Mouse (Mus musculus) thymus, adult 2 months (tissue): ENCODE measurements around the gene Fras1. TPM values are rescaled to one million over a fixed set of nuclear protein-coding genes. Genes with fewer than 3 reads are reported as not detected.
A peak's percentile ranks its signal among the peaks of the same experiment; 100 is the strongest.

Experiments used
- DNase-seq: peaks from one replicate; pipeline ENCODE4 v3.0.0; 2021
- H3K27ac ChIP-seq: fragments of 200-500 bp; 2 replicates; pipeline ENCODE4 v1.5.1; 2012; ENCODE audit warnings: low read length, control low read depth; ENCODE audit not compliant: control insufficient read depth, insufficient read depth
- H3K27me3 ChIP-seq: fragments of 200-500 bp; 2 replicates; pipeline ENCODE4 v1.6.1; 2012; ENCODE audit warnings: mild to moderate bottlenecking, low read length, moderate library complexity, mixed read lengths; ENCODE audit not compliant: control insufficient read depth, insufficient read depth
- H3K36me3 ChIP-seq: fragments of 200-500 bp; 2 replicates; pipeline ENCODE4 v1.6.1; 2012; ENCODE audit warnings: mild to moderate bottlenecking, low read length, moderate library complexity; ENCODE audit not compliant: control insufficient read depth, insufficient read depth
- H3K4me1 ChIP-seq: fragments of 200-500 bp; replicated peaks from 2 replicates; pipeline ENCODE4 v1.6.1; 2012; ENCODE audit warnings: low read length; ENCODE audit not compliant: control insufficient read depth, insufficient read depth
- H3K4me3 ChIP-seq: fragments of 200-500 bp; 2 replicates; pipeline ENCODE4 v1.5.1; 2012; ENCODE audit warnings: mild to moderate bottlenecking, low read length, control low read depth, moderate library complexity; ENCODE audit not compliant: control insufficient read depth, insufficient read depth
- CTCF ChIP-seq: fragments of 200-500 bp; IDR thresholded peaks from 2 replicates; pipeline ENCODE4 v1.5.1; 2012; ENCODE audit warnings: mild to moderate bottlenecking, control low read depth, low read length, moderate library complexity, borderline replicate concordance; ENCODE audit not compliant: control insufficient read depth, poor library complexity, insufficient read depth; ENCODE audit errors: extremely low read depth
- POLR2A ChIP-seq: fragments of 200-500 bp; IDR thresholded peaks from 2 replicates; pipeline ENCODE4 v1.6.1; 2012; ENCODE audit warnings: mild to moderate bottlenecking, low read length, control low read depth, moderate library complexity; ENCODE audit not compliant: control insufficient read depth, poor library complexity, insufficient read depth; ENCODE audit errors: extremely low read depth
- WGBS: fragments of 180-500 bp; shearing (Covaris S2); methylation state at CpG from one replicate; pipeline ENCODE4 v1.1.7; 2018; 5-methylcytosine and 5-hydroxymethylcytosine counted together
- polyA plus RNA-seq: library from polyadenylated mRNA; depleted of rRNA; stranded (reverse); fragments of >200 nt; gene quantifications from 2 replicates; pipeline ENCODE4 v1.2.3, GENCODE M21; 2012

The Fras1 gene
- polyA plus RNA-seq, 1 experiment = 0.69 TPM

- DNase-seq = no peak
Measured at GRCm38 (mm10) chr5:96792422-96792821, 418.7 kb downstream of the Fras1 start.

GRCm38 (mm10) chr5:96792936-96793718 lies 419.4 kb downstream of the Fras1 start, which contains the start of gene Anxa3:
Anxa3 (plus strand) TSS chr5:96793339.
- H3K4me3 ChIP-seq = 0 out of 2 replicates have a peak within 1 kb of the TSS, but pooled peaks have one; percentile 3
- DNase-seq = no peak
- peaks cover 4% of the 10 kb centered on the region for H3K27me3 ChIP-seq
- WGBS = 12% methylated on average over 26 of the region's 26 CpGs
- H3K27ac ChIP-seq = no peak within 1 kb of the TSS
- TF ChIP-seq POLR2A (no peak), CTCF (no peak)
- H3K36me3 ChIP-seq = no peaks in the 10 kb centered on the region
- no peaks in the 10 kb centered on the region; the same call in 1 of the 2 replicates for H3K4me1 ChIP-seq

More at GRCm38 (mm10) chr5:96792422-96792821, 418.7 kb downstream of the Fras1 start:
- WGBS = 41% methylated on average over 9 of the region's 9 CpGs
- no peaks in the 10 kb centered on the region for H3K36me3 ChIP-seq
- no peak overlapping the region for H3K4me3 ChIP-seq
- H3K4me1 ChIP-seq = no peaks in the 10 kb centered on the region; the same call in 1 of the 2 replicates
- H3K27ac ChIP-seq = no peak overlapping the region
- TF ChIP-seq CTCF (no peak), POLR2A (no peak)
- peaks cover 4% of the 10 kb centered on the region for H3K27me3 ChIP-seq

DNA sequence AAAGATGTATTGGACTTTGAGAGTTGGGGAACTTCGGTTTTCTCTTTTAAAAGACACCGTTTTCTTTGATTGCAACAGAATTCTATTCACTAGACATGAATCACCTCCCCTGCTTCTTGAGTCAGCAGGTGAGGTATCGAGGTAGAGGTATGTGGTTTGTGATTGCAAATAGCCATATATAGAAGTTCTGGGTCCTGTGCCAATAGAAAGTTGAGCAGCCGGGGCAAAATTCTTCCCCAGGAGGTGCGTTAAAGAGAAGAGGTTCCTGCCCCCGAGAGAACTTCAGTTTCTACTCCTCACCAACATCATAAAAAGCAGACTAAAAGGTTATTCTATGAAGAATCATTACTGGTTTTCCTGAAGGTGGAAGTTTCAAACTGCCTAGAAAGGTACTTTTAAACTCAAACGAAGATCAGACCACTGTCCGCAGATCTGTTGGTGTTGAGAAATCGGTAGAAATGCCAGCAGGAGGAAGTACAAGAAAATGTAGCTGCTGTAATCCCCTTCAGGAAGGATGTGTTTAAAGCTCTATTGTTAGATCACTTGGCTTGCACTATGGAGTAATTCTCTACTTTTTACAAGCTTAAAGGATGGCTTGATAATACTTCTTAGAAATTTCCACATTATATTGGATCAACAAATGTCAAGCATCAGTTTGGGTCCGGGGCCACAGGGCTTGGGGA lies 420.3 kb downstream of the Fras1 start:
- Histone ChIP-seq H3K27me3 (peaks cover 4% of the 10 kb centered on the region), H3K36me3 (no peaks in the 10 kb centered on the region), H3K27ac (no peak overlapping the region), H3K4me3 (no peak overlapping the region), H3K4me1 (no peaks in the 10 kb centered on the region; the same call in 1 of the 2 replicates)
- TF ChIP-seq CTCF (no peak), POLR2A (no peak)
- WGBS = 4% methylated on average over 10 of the region's 10 CpGs
- no peak for DNase-seq

- Histone ChIP-seq H3K27ac (no peak overlapping the region), H3K4me1 (no peaks in the 10 kb centered on the region; the same call in 1 of the 2 replicates), H3K27me3 (peaks cover 4% of the 10 kb centered on the region), H3K4me3 (no peak overlapping the region), H3K36me3 (no peaks in the 10 kb centered on the region)
- WGBS = 97% methylated on average over 1 of the region's 1 CpGs
- TF ChIP-seq POLR2A (no peak), CTCF (no peak)
- DNase-seq = no peak
Measured at GRCm38 (mm10) chr5:96795752-96796151, 422.0 kb downstream of the Fras1 start.

DNA sequence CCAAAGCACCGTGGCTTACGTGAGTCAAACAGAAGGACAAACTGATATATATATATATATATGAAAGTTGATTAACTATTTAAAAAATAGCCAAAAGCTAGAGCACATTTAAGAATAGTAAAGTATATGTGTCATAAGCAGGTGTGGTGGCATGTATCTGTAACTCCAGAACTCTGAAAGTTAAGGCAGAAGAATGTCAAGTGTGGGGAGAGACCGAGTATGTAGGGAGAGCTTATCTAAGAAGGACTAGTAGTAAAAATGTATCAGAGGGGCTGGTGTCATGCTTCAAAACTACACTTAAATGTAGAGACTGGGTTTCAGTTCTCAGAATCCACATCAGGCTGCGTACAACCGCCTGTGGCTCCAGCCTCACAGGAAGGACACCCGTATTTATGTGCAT lies 423.7 kb downstream of the Fras1 start:
- Histone ChIP-seq H3K27me3 (peaks cover 4% of the 10 kb centered on the region), H3K27ac (no peak overlapping the region), H3K4me3 (no peak overlapping the region), H3K36me3 (no peaks in the 10 kb centered on the region), H3K4me1 (no peaks in the 10 kb centered on the region; the same call in 1 of the 2 replicates)
- WGBS = 92% methylated on average over 6 of the region's 6 CpGs
- TF ChIP-seq CTCF (no peak), POLR2A (no peak)
- DNase-seq = no peak

DNA sequence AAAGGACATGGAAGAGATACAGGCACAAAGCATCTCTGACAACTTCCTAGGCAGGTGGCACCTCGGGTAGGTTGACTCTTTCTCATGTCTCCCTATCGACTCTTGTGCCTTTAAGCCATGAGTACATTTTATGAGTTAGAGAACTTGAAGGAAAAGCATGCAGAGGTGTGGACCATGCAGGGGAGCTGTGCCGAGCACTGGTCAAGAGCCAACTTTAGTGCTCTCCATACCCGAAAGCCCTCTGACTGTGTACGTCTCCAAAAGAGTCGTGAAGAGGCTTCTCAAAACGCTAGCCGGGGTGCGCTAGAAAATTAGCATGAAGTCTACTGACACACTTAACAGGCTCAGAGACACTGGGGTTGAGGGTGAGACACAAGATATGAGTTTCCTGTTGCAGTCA lies 425.4 kb downstream of the Fras1 start:
- Histone ChIP-seq H3K27me3 (no peaks in the 10 kb centered on the region), H3K36me3 (no peaks in the 10 kb centered on the region), H3K4me3 (no peak overlapping the region), H3K4me1 (no peaks in the 10 kb centered on the region), H3K27ac (no peak overlapping the region)
- 90% methylated on average over 9 of the region's 9 CpGs for WGBS
- TF ChIP-seq POLR2A (no peak), CTCF (no peak)
- no peak for DNase-seq
